Mouse (Mus musculus): ENCODE measurements around the gene Tapbpl.

The Tapbpl gene

GRCm38 (mm10) chr6:125239547-125239946 is 7.9 kb upstream of the Tapbpl start:
- no peak for DNase-seq

GRCm38 (mm10) chr6:125238396-125238795 is 6.7 kb upstream of the Tapbpl start:
- DNase-seq = no peak

GRCm38 (mm10) chr6:125237421-125237820 is 5.8 kb upstream of the Tapbpl start:
- DNase-seq = no peak

GRCm38 (mm10) chr6:125236782-125237181 is 5.1 kb upstream of the Tapbpl start, which contains the start of gene Cd27:
Gene Cd27 (minus strand): TSS chr6:125237010.
- no peak for DNase-seq

GRCm38 (mm10) chr6:125236341-125236740 is 4.7 kb upstream of the Tapbpl start:
- no peak for DNase-seq

GRCm38 (mm10) chr6:125234520-125234828 is 2.8 kb upstream of the Tapbpl start:
- no peak for DNase-seq

- peak; percentile 94 for DNase-seq
Measured at GRCm38 (mm10) chr6:125233816-125234519, 2.3 kb upstream of the Tapbpl start.

- DNase-seq = no peak
Measured at GRCm38 (mm10) chr6:125232516-125232915, 856 bp upstream of the Tapbpl start.

- no peak for DNase-seq
Measured at GRCm38 (mm10) chr6:125232045-125232437, 381 bp upstream of the Tapbpl start.

- no peak for DNase-seq
Measured at GRCm38 (mm10) chr6:125230571-125230970, 1.1 kb downstream of the Tapbpl start.

- DNase-seq = peak; percentile 78
Measured at GRCm38 (mm10) chr6:125225518-125226115, 6.0 kb downstream of the Tapbpl start.

- DNase-seq = peak; percentile 73
Measured at GRCm38 (mm10) chr6:125222577-125222976, 9.1 kb downstream of the Tapbpl start.

GRCm38 (mm10) chr6:125222146-125222545 is 9.5 kb downstream of the Tapbpl start:
- peak; percentile 91 for DNase-seq

- DNase-seq = peak; percentile 83
Measured at GRCm38 (mm10) chr6:125221115-125221745, 10.4 kb downstream of the Tapbpl start.

GRCm38 (mm10) chr6:125218963-125219362 is 12.7 kb downstream of the Tapbpl start:
- DNase-seq = no peak

GRCm38 (mm10) chr6:125217899-125218298 is 13.8 kb downstream of the Tapbpl start:
- no peak for DNase-seq

GRCm38 (mm10) chr6:125216898-125217297 is 14.8 kb downstream of the Tapbpl start:
- DNase-seq = no peak

GRCm38 (mm10) chr6:125215148-125215954 is 16.3 kb downstream of the Tapbpl start, which contains the start of gene Vamp1:
Gene Vamp1 (plus strand): TSS chr6:125215551.
- DNase-seq = peak; percentile 100

- peak; percentile 83 for DNase-seq
Measured at GRCm38 (mm10) chr6:125213715-125214114, 17.9 kb downstream of the Tapbpl start.

- DNase-seq = peak; percentile 66
Measured at GRCm38 (mm10) chr6:125213129-125213528, 18.5 kb downstream of the Tapbpl start.

GRCm38 (mm10) chr6:125212621-125213020 is 19.0 kb downstream of the Tapbpl start:
- DNase-seq = no peak

- DNase-seq = no peak
Measured at GRCm38 (mm10) chr6:125210436-125210835, 21.2 kb downstream of the Tapbpl start.

GRCm38 (mm10) chr6:125197166-125197565 is 34.5 kb downstream of the Tapbpl start:
- DNase-seq = peak; percentile 33
